ENCODE assay signal across 21 mouse cellular contexts in genomic region chr11:34779966-34780365, GRCm38 (mm10). TPM values are rescaled to one million over a fixed set of nuclear protein-coding genes. Genes with fewer than 3 reads are reported as not detected.
A peak's percentile ranks its signal among the peaks of the same experiment; 100 is the strongest.
DNase-seq lines count a peak whose midpoint lies in the region; ATAC-seq and TF ChIP-seq lines count a peak whose summit lies in the region.
"Had no signal": no experiment of that assay in that cellular context is flagged by ENCODE, and none has a peak within 500 bp of the region (broad histone marks: within the 10 kb centered on the region; RNA-seq: fewer than 3 reads in every experiment).

No protein-coding gene starts in this region.

- TF ChIP-seq POLR2A in CH12.LX (IDR thresholded peaks at IDR 0.05; ENCODE audit: low read depth, low read length), result no peak

- H3K4me2 ChIP-seq in CH12.LX (ENCODE audit: insufficient read depth, low read depth, poor library complexity, severe bottlenecking), result peak overlapping the region; percentile 19; the same call in 1 of the 2 replicates
- H3K4me2 ChIP-seq in intestine, embryonic 16.5 days (ENCODE audit: low read depth, low read length), result no peak overlapping the region
- no peak overlapping the region for H3K4me2 ChIP-seq in forebrain, embryonic 15.5 days (replicated peaks)
- H3K4me2 ChIP-seq: embryonic facial prominence, embryonic 13.5 days; forebrain, embryonic 12.5 days; heart, embryonic 13.5 days; hindbrain, embryonic 12.5 days had no signal

- dilution Hi-C loops in CH12.LX (cut with MboI; ENCODE audit: extremely low pct_ligation_motif_present, extremely low pct_unique_long_range_greater_than_20kb, low sequenced_read_pairs), result no loop called here

- H3K9me3 ChIP-seq in megakaryocyte, embryonic 14.5 days, result no peaks in the 10 kb centered on the region
- no peaks in the 10 kb centered on the region for H3K9me3 ChIP-seq in CH12.LX (replicated peaks; ENCODE audit: low read length)
- H3K9me3 ChIP-seq in intestine, embryonic 16.5 days (ENCODE audit: control insufficient read depth, low read length), result no peaks in the 10 kb centered on the region
- H3K9me3 ChIP-seq in forebrain, embryonic 15.5 days, result no peaks in the 10 kb centered on the region
- H3K9me3 ChIP-seq: embryonic facial prominence, embryonic 13.5 days; forebrain, embryonic 12.5 days; heart, embryonic 13.5 days; hindbrain, embryonic 12.5 days had no signal

- H3K4me3 ChIP-seq in megakaryocyte, embryonic 14.5 days (replicated peaks), result peak overlapping the region; percentile 79
- H3K4me3 ChIP-seq in CH12.LX (replicated peaks in 1 of 3; ENCODE audit: low read depth in 2 of 3, low read length in 2 of 3, poor library complexity in 1 of 3), result no peak overlapping the region
- no peak overlapping the region for H3K4me3 ChIP-seq in intestine, embryonic 16.5 days (ENCODE audit: low read length)
- H3K4me3 ChIP-seq in forebrain, embryonic 15.5 days, result no peak overlapping the region
- H3K4me3 ChIP-seq: embryonic facial prominence, embryonic 13.5 days; forebrain, embryonic 12.5 days; gastrocnemius, adult 2 months; heart, adult 2 months; heart, embryonic 13.5 days; hindbrain, embryonic 12.5 days had no signal

- ATAC-seq in megakaryocyte, adult 5-6 weeks (ENCODE audit: poor library complexity, severe bottlenecking), result no peak
- peak; percentile 8 to 33; a peak in 2 of 4 replicates for ATAC-seq in hematopoietic stem cell, adult 5-6 weeks (replicated peaks in 1 of 2; ENCODE audit: insufficient read depth in 1 of 2, low FRiP score in 2 of 2, low TSS enrichment in 1 of 2, low read depth in 1 of 2, poor library complexity in 2 of 2, severe bottlenecking in 2 of 2)
- ATAC-seq in intestine, embryonic 16.5 days, result no peak
- ATAC-seq in forebrain, embryonic 15.5 days (replicated peaks), result no peak
- ATAC-seq: CD4-positive, CD25-positive, alpha-beta regulatory T cell, adult 4 months; hindbrain, embryonic 16.5 days had no signal

- H3K27ac ChIP-seq in CH12.LX (ENCODE audit: insufficient read depth, low read depth), result no peak overlapping the region
- H3K27ac ChIP-seq in intestine, embryonic 16.5 days (ENCODE audit: low read length), result no peak overlapping the region
- H3K27ac ChIP-seq in forebrain, embryonic 15.5 days (replicated peaks), result no peak overlapping the region
- H3K27ac ChIP-seq: embryonic facial prominence, embryonic 13.5 days; forebrain, embryonic 12.5 days; gastrocnemius, adult 2 months; heart, adult 2 months; heart, embryonic 13.5 days; hindbrain, embryonic 12.5 days had no signal

- H3K79me2 ChIP-seq in CH12.LX (replicated peaks; ENCODE audit: control insufficient read depth, extremely low read depth, insufficient read depth, poor library complexity, severe bottlenecking), result peaks cover 79% of the 10 kb centered on the region

- TF ChIP-seq EP300 in CH12.LX (IDR thresholded peaks at IDR 0.05; ENCODE audit: low read length), result no peak

- no peak for DNase-seq in CH12.LX (ENCODE audit: extremely low read depth)
- DNase-seq in kidney, adult 9 months, result no peak
- DNase-seq: adrenal gland, postnatal 10 days; cerebellum, adult 11-12 months; cerebellum, adult 9-10 months; cerebellum, postnatal 25 days; gastrocnemius, adult 2 months; gastrocnemius, postnatal 36 days; heart, adult 2 months; heart, postnatal 36 days had no signal

- peaks cover 57% of the 10 kb centered on the region for H3K4me1 ChIP-seq in megakaryocyte, embryonic 14.5 days
- H3K4me1 ChIP-seq in CH12.LX (ENCODE audit: control insufficient read depth in 1 of 2, insufficient read depth in 2 of 2), result peaks cover 45 to 74% of the 10 kb centered on the region in 2 experiments
- H3K4me1 ChIP-seq in intestine, embryonic 16.5 days (ENCODE audit: control insufficient read depth, insufficient read depth, low read length), result no peaks in the 10 kb centered on the region
- H3K4me1 ChIP-seq in forebrain, embryonic 15.5 days, result no peaks in the 10 kb centered on the region
- H3K4me1 ChIP-seq: embryonic facial prominence, embryonic 13.5 days; forebrain, embryonic 12.5 days; heart, embryonic 13.5 days; hindbrain, embryonic 12.5 days had no signal

- TF ChIP-seq RAD21 in CH12.LX (IDR thresholded peaks at IDR 0.05; ENCODE audit: low read depth, low read length), result no peak

- H3K36me3 ChIP-seq in megakaryocyte, embryonic 14.5 days (replicated peaks; ENCODE audit: low read length), result peaks cover 5% of the 10 kb centered on the region
- H3K36me3 ChIP-seq in CH12.LX (replicated peaks in 1 of 2; ENCODE audit: control insufficient read depth in 1 of 2, insufficient read depth in 1 of 2, low read length in 1 of 2), result peaks cover 14 to 47% of the 10 kb centered on the region in 2 experiments
- no peaks in the 10 kb centered on the region for H3K36me3 ChIP-seq in intestine, embryonic 16.5 days (ENCODE audit: control insufficient read depth, insufficient read depth, low read length)
- H3K36me3 ChIP-seq in forebrain, embryonic 15.5 days, result no peaks in the 10 kb centered on the region
- H3K36me3 ChIP-seq: embryonic facial prominence, embryonic 13.5 days; forebrain, embryonic 12.5 days; heart, embryonic 13.5 days; hindbrain, embryonic 12.5 days had no signal

- 0 out of 2 replicates have a peak overlapping the region, but pooled peaks have one; percentile 21 for H3K9ac ChIP-seq in CH12.LX (ENCODE audit: insufficient read depth, low read depth)
- H3K9ac ChIP-seq in intestine, embryonic 16.5 days (ENCODE audit: low read depth, low read length), result no peak overlapping the region
- no peak overlapping the region for H3K9ac ChIP-seq in forebrain, embryonic 15.5 days (replicated peaks)
- H3K9ac ChIP-seq: embryonic facial prominence, embryonic 13.5 days; forebrain, embryonic 12.5 days; heart, embryonic 13.5 days; hindbrain, embryonic 12.5 days had no signal

- WGBS in intestine, embryonic 16.5 days, result 84% methylated on average over 4 of the region's 4 CpGs
- 90% methylated on average over 4 of the region's 4 CpGs for WGBS in forebrain, embryonic 15.5 days

- peaks cover 36% of the 10 kb centered on the region for H3K27me3 ChIP-seq in megakaryocyte, embryonic 14.5 days (replicated peaks)
- H3K27me3 ChIP-seq in CH12.LX (replicated peaks), result no peaks in the 10 kb centered on the region
- no peaks in the 10 kb centered on the region for H3K27me3 ChIP-seq in intestine, embryonic 16.5 days (replicated peaks; ENCODE audit: control insufficient read depth, insufficient read depth, low read length)
- H3K27me3 ChIP-seq in forebrain, embryonic 15.5 days, result no peaks in the 10 kb centered on the region
- H3K27me3 ChIP-seq: embryonic facial prominence, embryonic 13.5 days; forebrain, embryonic 12.5 days; heart, embryonic 13.5 days; hindbrain, embryonic 12.5 days had no signal

- no peak for TF ChIP-seq CTCF in CH12.LX (conservative IDR thresholded peaks at IDR 0.05 in 1 of 2, IDR thresholded peaks at IDR 0.05 in 1 of 2; ENCODE audit: low read depth in 2 of 2, low read length in 2 of 2)

- in situ Hi-C loops in CH12.LX (cut with MboI; ENCODE audit: low pct_ligation_motif_present, low pct_unique_long_range_greater_than_20kb, low sequenced_read_pairs), result no loop called here

TF ChIP-seq in CH12.LX, 34 proteins besides CTCF, POLR2A, EP300 and RAD21:
- TF ChIP-seq MAFK (IDR thresholded peaks at IDR 0.05; ENCODE audit: insufficient replicate concordance, low read length), result no peak
- no peak for TF ChIP-seq PAX5 (IDR thresholded peaks at IDR 0.05; ENCODE audit: low read length)
- TF ChIP-seq MAX (IDR thresholded peaks at IDR 0.05; ENCODE audit: low read length), result no peak
- no peak for TF ChIP-seq ELF1 (IDR thresholded peaks at IDR 0.05; ENCODE audit: low read depth, low read length)
- TF ChIP-seq MEF2A (IDR thresholded peaks at IDR 0.05; ENCODE audit: borderline replicate concordance, low read depth, low read length), result no peak
- no peak for TF ChIP-seq ZKSCAN1 (IDR thresholded peaks at IDR 0.05; ENCODE audit: borderline replicate concordance, low read depth, low read length)
- no peak for TF ChIP-seq MAZ (IDR thresholded peaks at IDR 0.05; ENCODE audit: low read depth, low read length)
- no peak for TF ChIP-seq RCOR1 (conservative IDR thresholded peaks at IDR 0.05; ENCODE audit: low read depth, low read length)
- no peak for TF ChIP-seq NELFE (IDR thresholded peaks at IDR 0.05; ENCODE audit: low read depth, low read length)
- TF ChIP-seq ZC3H11A (IDR thresholded peaks at IDR 0.05; ENCODE audit: low read depth, low read length), result no peak
- no peak for TF ChIP-seq E2F4 (IDR thresholded peaks at IDR 0.05; ENCODE audit: insufficient replicate concordance, low read depth, low read length)
- no peak for TF ChIP-seq GABPA (IDR thresholded peaks at IDR 0.05; ENCODE audit: insufficient replicate concordance, low read depth, low read length)
- TF ChIP-seq ZNF384 (IDR thresholded peaks at IDR 0.05; ENCODE audit: low read depth, low read length), result no peak
- no peak for TF ChIP-seq JUN (IDR thresholded peaks at IDR 0.05; ENCODE audit: insufficient read depth, low read depth, low read length)
- no peak for TF ChIP-seq SMC3 (IDR thresholded peaks at IDR 0.05; ENCODE audit: low read depth, low read length)
- TF ChIP-seq NRF1 (IDR thresholded peaks at IDR 0.05; ENCODE audit: low read depth, low read length), result no peak
- no peak for TF ChIP-seq MXI1 (IDR thresholded peaks at IDR 0.05; ENCODE audit: low read depth, low read length)

RNA-seq across cellular contexts. Expression of gene Dock2, which starts 3.7 kb away (rescaled TPM):
- 4.7 and 15.1 TPM in 2 replicates for polyA plus RNA-seq in megakaryocyte, embryonic 14.5 days (2012; ENCODE audit: insufficient read depth, low replicate concordance)
- 153 and 160 TPM in 2 replicates for total RNA-seq in megakaryocyte, adult 5-6 weeks (2015)
- total RNA-seq in megakaryocyte, adult 5-6 weeks (2017), result 218 and 238 TPM in 2 replicates
- total RNA-seq in CH12.LX (2012; rRNA removed) (109 and 133 TPM in 2 replicates), CH12.LX (2014; rRNA removed) (79.6 and 83.8 TPM in 2 replicates)
- polyA plus RNA-seq in CH12.LX (2012; ENCODE audit: insufficient read length, low read depth), result 137 and 151 TPM in 2 replicates
- total RNA-seq in hematopoietic stem cell, adult 5-6 weeks (2017), result 177 and 214 TPM in 2 replicates
- 1.4 and 1.6 TPM in 2 replicates for polyA plus RNA-seq in intestine, embryonic 16.5 days (2015; fragmentation: Nextera tagmentation; extraction: Ambion mirVana)
- polyA plus RNA-seq in forebrain, embryonic 15.5 days (2015; fragmentation: Nextera tagmentation; extraction: Ambion mirVana), result 0.47 and 0.51 TPM in 2 replicates

RNA-seq across cellular contexts. Expression of gene Spdl1, which starts 53.5 kb away (rescaled TPM):
- 1.7 TPM in 1 of 2 replicates, not detected in the other for polyA plus RNA-seq in megakaryocyte, embryonic 14.5 days (2012; ENCODE audit: insufficient read depth, low replicate concordance)
- total RNA-seq in megakaryocyte, adult 5-6 weeks (2015), result 18.7 and 25.8 TPM in 2 replicates
- 30.3 and 35.6 TPM in 2 replicates for total RNA-seq in megakaryocyte, adult 5-6 weeks (2017)
- total RNA-seq in CH12.LX (2012; rRNA removed), result 45.2 and 56.1 TPM in 2 replicates
- 72.8 and 77.1 TPM in 2 replicates for total RNA-seq in CH12.LX (2014; rRNA removed)
- polyA plus RNA-seq in CH12.LX (2012; ENCODE audit: insufficient read length, low read depth), result 61.1 and 68.0 TPM in 2 replicates
- 31.9 and 33.8 TPM in 2 replicates for total RNA-seq in hematopoietic stem cell, adult 5-6 weeks (2017)
- 14.8 and 16.5 TPM in 2 replicates for polyA plus RNA-seq in intestine, embryonic 16.5 days (2015; fragmentation: Nextera tagmentation; extraction: Ambion mirVana)
- polyA plus RNA-seq in forebrain, embryonic 15.5 days (2015; fragmentation: Nextera tagmentation; extraction: Ambion mirVana), result 8.0 and 9.1 TPM in 2 replicates

Comparison
In these comparisons a context has a peak if more than half of its experiments do, and no peak if none do; other contexts are left out.
1. ATAC-seq: peak in hematopoietic stem cell, adult 5-6 weeks (2 of 2); none in megakaryocyte, adult 5-6 weeks (single experiment), intestine, embryonic 16.5 days (single experiment) and forebrain, embryonic 15.5 days (single experiment).